Mouse (Mus musculus) limb, embryonic 12.5 days (tissue): Measurements from ENCODE around the gene Tbxa2r. TPM values are rescaled to one million over a fixed set of nuclear protein-coding genes. Genes with fewer than 3 reads are reported as not detected.
A peak's percentile ranks its signal among the peaks of the same experiment; 100 is the strongest.

Experiments
- ATAC-seq: fragments of 200-750 bp; cut with Nextera tagmentation; 2 replicates; pipeline ENCODE4 v1.8.0; 2017; ENCODE audit warnings: low read depth, moderate TSS enrichment; ENCODE audit not compliant: insufficient number of reproducible peaks, insufficient read depth, low FRiP score, low TSS enrichment
- H3K27ac ChIP-seq: fragments of 300-500 bp; sonication (generic); 2 replicates; pipeline ENCODE4 v1.5.1; 2016; ENCODE audit warnings: mild to moderate bottlenecking, moderate library complexity
- H3K27me3 ChIP-seq: fragments of 300-500 bp; sonication (generic); 2 replicates; pipeline ENCODE4 v1.6.1; 2016; ENCODE audit warnings: mild to moderate bottlenecking, moderate library complexity
- H3K36me3 ChIP-seq: fragments of 300-500 bp; sonication (generic); 2 replicates; pipeline ENCODE4 v1.6.1; 2016; ENCODE audit warnings: mild to moderate bottlenecking, moderate library complexity
- H3K4me1 ChIP-seq: fragments of 300-500 bp; sonication (generic); replicated peaks from 2 replicates; pipeline ENCODE4 v1.6.1; 2016
- H3K4me2 ChIP-seq: fragments of 300-500 bp; sonication (generic); 2 replicates; pipeline ENCODE4 v1.6.1; 2016; ENCODE audit warnings: mild to moderate bottlenecking, moderate library complexity
- H3K4me3 ChIP-seq: fragments of 300-500 bp; sonication (generic); replicated peaks from 2 replicates; pipeline ENCODE4 v1.5.1; 2016; ENCODE audit warnings: mild to moderate bottlenecking
- H3K9ac ChIP-seq: fragments of 300-500 bp; sonication (generic); replicated peaks from 2 replicates; pipeline ENCODE4 v1.6.1; 2016; ENCODE audit warnings: mild to moderate bottlenecking, moderate library complexity
- H3K9me3 ChIP-seq: fragments of 300-500 bp; sonication (generic); 2 replicates; pipeline ENCODE4 v1.6.1; 2016; ENCODE audit warnings: mild to moderate bottlenecking, moderate library complexity
- WGBS: fragments of 180-500 bp; shearing (Covaris S2); methylation state at CpG from one replicate; pipeline ENCODE4 v1.1.7; 2016; 5-methylcytosine and 5-hydroxymethylcytosine counted together
- polyA plus RNA-seq: library from polyadenylated mRNA; unstranded; fragments of >200 nt; fragmentation: Nextera tagmentation; extraction: Ambion mirVana; gene quantifications from 2 replicates; pipeline ENCODE4 v1.2.1, GENCODE M21; 2016

Gene Tbxa2r
- polyA plus RNA-seq, 1 experiment from 2014 or later: 2.2 TPM

GRCm38 (mm10) chr10:81306837-81307682, 21.5 kb upstream of the Tbxa2r start:
- 91% methylated on average over 21 of the region's 21 CpGs for WGBS
- H3K9me3 ChIP-seq: no peaks in the 10 kb centered on the region
- no peak overlapping the region for H3K4me3 ChIP-seq
- H3K4me2 ChIP-seq: no peak overlapping the region
- H3K9ac ChIP-seq: no peak overlapping the region
- no peak for ATAC-seq
- no peak overlapping the region for H3K27ac ChIP-seq
- peaks cover 72% of the 10 kb centered on the region for H3K36me3 ChIP-seq
- peaks cover 17% of the 10 kb centered on the region; the same call in 1 of the 2 replicates for H3K4me1 ChIP-seq
- H3K27me3 ChIP-seq: no peaks in the 10 kb centered on the region

- no peak overlapping the region for H3K4me2 ChIP-seq
- no peaks in the 10 kb centered on the region for H3K9me3 ChIP-seq
- H3K27ac ChIP-seq: no peak overlapping the region
- H3K27me3 ChIP-seq: no peaks in the 10 kb centered on the region
- peaks cover 97% of the 10 kb centered on the region for H3K36me3 ChIP-seq
- no peak overlapping the region for H3K4me3 ChIP-seq
- H3K4me1 ChIP-seq: 0 out of 2 replicates have a peak, but pooled peaks cover 5% of the 10 kb centered on the region
- 87% methylated on average over 5 of the region's 5 CpGs for WGBS
- H3K9ac ChIP-seq: no peak overlapping the region
- ATAC-seq: no peak
Measured at GRCm38 (mm10) chr10:81309571-81309970, 19.0 kb upstream of the Tbxa2r start.

- Histone ChIP-seq H3K36me3 (peaks cover 96% of the 10 kb centered on the region), H3K9ac (no peak overlapping the region), H3K4me1 (peaks cover 22% of the 10 kb centered on the region), H3K27me3 (peaks cover 4% of the 10 kb centered on the region; the same call in 1 of the 2 replicates), H3K27ac (no peak overlapping the region), H3K4me2 (no peak overlapping the region), H3K9me3 (no peaks in the 10 kb centered on the region), H3K4me3 (no peak overlapping the region)
- WGBS: 97% methylated on average over 13 of the region's 13 CpGs
- no peak for ATAC-seq
Measured at GRCm38 (mm10) chr10:81313581-81313980, 14.9 kb upstream of the Tbxa2r start.

GRCm38 (mm10) chr10:81314201-81314600, 14.3 kb upstream of the Tbxa2r start:
- H3K9me3 ChIP-seq: no peaks in the 10 kb centered on the region
- H3K36me3 ChIP-seq: peaks cover 94% of the 10 kb centered on the region
- H3K27me3 ChIP-seq: peaks cover 4% of the 10 kb centered on the region; the same call in 1 of the 2 replicates
- H3K27ac ChIP-seq: no peak overlapping the region
- ATAC-seq: no peak
- H3K4me3 ChIP-seq: no peak overlapping the region
- no peak overlapping the region for H3K9ac ChIP-seq
- WGBS: 79% methylated on average over 7 of the region's 7 CpGs
- no peak overlapping the region for H3K4me2 ChIP-seq
- H3K4me1 ChIP-seq: peaks cover 28% of the 10 kb centered on the region

- peaks cover 80% of the 10 kb centered on the region for H3K36me3 ChIP-seq
- H3K4me2 ChIP-seq: no peak overlapping the region
- no peak for ATAC-seq
- no peak overlapping the region for H3K9ac ChIP-seq
- H3K4me3 ChIP-seq: no peak overlapping the region
- 94% methylated on average over 16 of the region's 16 CpGs for WGBS
- peaks cover 4% of the 10 kb centered on the region; the same call in 1 of the 2 replicates for H3K27me3 ChIP-seq
- no peak overlapping the region for H3K27ac ChIP-seq
- H3K4me1 ChIP-seq: peaks cover 35% of the 10 kb centered on the region
- no peaks in the 10 kb centered on the region for H3K9me3 ChIP-seq
Measured at GRCm38 (mm10) chr10:81315587-81315986, 12.9 kb upstream of the Tbxa2r start.

GRCm38 (mm10) chr10:81316338-81317060, 12.0 kb upstream of the Tbxa2r start:
- 47% methylated on average over 16 of the region's 16 CpGs for WGBS
- no peak for ATAC-seq
- Histone ChIP-seq H3K36me3 (peaks cover 71% of the 10 kb centered on the region), H3K9ac (peak overlapping the region; percentile 51; the same call in 1 of the 2 replicates), H3K9me3 (no peaks in the 10 kb centered on the region), H3K27me3 (peaks cover 4% of the 10 kb centered on the region; the same call in 1 of the 2 replicates), H3K4me3 (peak overlapping the region; percentile 16; the same call in 1 of the 2 replicates), H3K4me1 (peaks cover 35% of the 10 kb centered on the region), H3K27ac (0 out of 2 replicates have a peak overlapping the region, but pooled peaks have one; percentile 53), H3K4me2 (peak overlapping the region; percentile 47)

GRCm38 (mm10) chr10:81317273-81317672, 11.3 kb upstream of the Tbxa2r start:
- Histone ChIP-seq H3K4me1 (peaks cover 43% of the 10 kb centered on the region), H3K9ac (peak overlapping the region; percentile 51), H3K27ac (peak overlapping the region; percentile 53; the same call in 1 of the 2 replicates), H3K4me3 (peak overlapping the region; percentile 16; the same call in 1 of the 2 replicates), H3K9me3 (no peaks in the 10 kb centered on the region), H3K27me3 (peaks cover 4% of the 10 kb centered on the region; the same call in 1 of the 2 replicates), H3K36me3 (peaks cover 65% of the 10 kb centered on the region), H3K4me2 (peak overlapping the region; percentile 47)
- WGBS: 13% methylated on average over 20 of the region's 20 CpGs
- no peak for ATAC-seq

- Histone ChIP-seq H3K4me1 (peaks cover 50% of the 10 kb centered on the region), H3K4me2 (peak overlapping the region; percentile 87), H3K27ac (peak overlapping the region; percentile 86), H3K4me3 (peak overlapping the region; percentile 98), H3K36me3 (peaks cover 65% of the 10 kb centered on the region), H3K27me3 (peaks cover 4% of the 10 kb centered on the region; the same call in 1 of the 2 replicates), H3K9me3 (no peaks in the 10 kb centered on the region), H3K9ac (peak overlapping the region; percentile 57; the same call in 1 of the 2 replicates)
- ATAC-seq: no peak
- WGBS: 92% methylated on average over 13 of the region's 13 CpGs
Measured at GRCm38 (mm10) chr10:81318589-81319329, 9.8 kb upstream of the Tbxa2r start.

GRCm38 (mm10) chr10:81319330-81319699, 9.2 kb upstream of the Tbxa2r start:
- Histone ChIP-seq H3K36me3 (peaks cover 65% of the 10 kb centered on the region), H3K9ac (peak overlapping the region; percentile 57), H3K27me3 (peaks cover 4% of the 10 kb centered on the region; the same call in 1 of the 2 replicates), H3K4me1 (peaks cover 50% of the 10 kb centered on the region), H3K4me3 (peak overlapping the region; percentile 98), H3K4me2 (peak overlapping the region; percentile 87), H3K9me3 (no peaks in the 10 kb centered on the region), H3K27ac (peak overlapping the region; percentile 86)
- WGBS: 42% methylated on average over 8 of the region's 8 CpGs
- ATAC-seq: no peak

DNA sequence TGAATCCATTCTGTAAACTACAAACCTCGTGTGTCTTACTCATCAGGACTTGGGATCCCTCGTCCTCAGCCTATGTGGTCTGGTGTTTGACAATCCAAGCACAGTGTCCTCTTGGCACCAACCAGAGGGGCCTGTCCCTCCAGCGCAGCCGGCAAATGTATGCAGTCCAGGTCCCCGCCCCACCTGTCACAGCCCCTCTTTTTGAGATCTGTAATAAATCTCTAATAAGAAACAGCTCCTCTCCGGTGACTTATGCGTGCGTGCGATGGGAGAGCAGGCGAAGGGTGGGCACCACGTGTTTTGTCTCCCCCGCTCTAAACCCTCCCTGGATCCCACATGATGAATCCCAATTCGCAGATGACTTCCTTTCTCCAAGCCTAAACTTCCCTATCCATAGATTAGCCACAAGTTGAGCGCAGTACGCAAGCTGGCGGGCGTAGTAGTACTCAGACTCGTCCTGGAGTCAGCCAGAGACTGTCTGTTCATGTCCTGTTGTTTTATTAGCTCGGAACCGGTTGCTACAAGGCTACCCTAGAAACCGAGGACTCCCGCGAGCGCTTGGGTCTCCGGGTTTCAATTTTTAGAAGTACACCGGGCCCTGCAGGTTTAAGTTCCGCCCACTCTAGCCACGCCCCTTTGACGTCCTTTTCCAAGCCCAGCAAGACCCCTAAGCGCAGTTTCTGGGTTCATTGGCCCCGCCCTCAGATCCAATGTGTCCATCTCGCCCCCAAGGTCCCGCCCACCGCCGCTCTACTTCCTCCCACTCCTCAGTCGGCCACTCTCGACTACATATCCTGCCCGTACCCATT, 8.6 kb upstream of the Tbxa2r start:
- under 1% methylated on average over 38 of the region's 38 CpGs for WGBS
- ATAC-seq: peak; percentile 26
- peak overlapping the region; percentile 98 for H3K4me3 ChIP-seq
- peaks cover 50% of the 10 kb centered on the region for H3K4me1 ChIP-seq
- peaks cover 4% of the 10 kb centered on the region; the same call in 1 of the 2 replicates for H3K27me3 ChIP-seq
- H3K4me2 ChIP-seq: peak overlapping the region; percentile 87
- peak overlapping the region; percentile 57 for H3K9ac ChIP-seq
- peaks cover 65% of the 10 kb centered on the region for H3K36me3 ChIP-seq
- no peaks in the 10 kb centered on the region for H3K9me3 ChIP-seq
- peak overlapping the region; percentile 86 for H3K27ac ChIP-seq
